Comparison of ENCODE assay signal across 21 mouse cellular contexts in genomic region chr3:57474421-57474820, GRCm38 (mm10). TPM values are rescaled to one million over a fixed set of nuclear protein-coding genes. Genes with fewer than 3 reads are reported as not detected.
A peak's percentile ranks its signal among the peaks of the same experiment; 100 is the strongest.
DNase-seq lines count a peak whose midpoint lies in the region; ATAC-seq and TF ChIP-seq lines count a peak whose summit lies in the region.
"Had no signal": no experiment of that assay in that cellular context is flagged by ENCODE, and none has a peak within 500 bp of the region (broad histone marks: within the 10 kb centered on the region; RNA-seq: fewer than 3 reads in every experiment).

No protein-coding gene starts in this region.

- no peak for TF ChIP-seq POLR2A in liver, adult 2 months (IDR thresholded peaks at IDR 0.05; ENCODE audit: extremely low read depth, insufficient read depth, low read length)

- DNase-seq in liver, adult 2 months (ENCODE audit: extremely low read depth, low read depth, low spot score), result peak; percentile 81
- DNase-seq in liver, result no peak
- DNase-seq in kidney, postnatal 36 days, result peak; percentile 75 to 87
- DNase-seq in neural tube, embryonic 10.5 days (ENCODE audit: extremely low spot score, low spot score), result no peak
- DNase-seq: adrenal gland, postnatal 10 days; cerebellum, adult 11-12 months; cerebellum, adult 9-10 months; cerebellum, postnatal 25 days; gastrocnemius, postnatal 25 days had no signal

- H3K9me3 ChIP-seq in intestine, embryonic 16.5 days (ENCODE audit: control insufficient read depth, low read length), result no peaks in the 10 kb centered on the region
- no peaks in the 10 kb centered on the region for H3K9me3 ChIP-seq in intestine, embryonic 15.5 days
- no peaks in the 10 kb centered on the region for H3K9me3 ChIP-seq in forebrain, embryonic 16.5 days (ENCODE audit: control insufficient read depth, low read length)
- H3K9me3 ChIP-seq: embryonic facial prominence, embryonic 12.5 days; forebrain, embryonic 15.5 days; heart, embryonic 12.5 days had no signal

- WGBS in intestine, embryonic 16.5 days, result 88% methylated on average over 8 of the region's 8 CpGs
- WGBS in intestine, embryonic 15.5 days, result 90% methylated on average over 8 of the region's 8 CpGs
- WGBS in liver, adult 2 months, result 82% methylated on average over 8 of the region's 8 CpGs
- 92% methylated on average over 8 of the region's 8 CpGs for WGBS in forebrain, embryonic 16.5 days

- H3K27me3 ChIP-seq in intestine, embryonic 16.5 days (replicated peaks; ENCODE audit: control insufficient read depth, insufficient read depth, low read length), result no peaks in the 10 kb centered on the region
- no peaks in the 10 kb centered on the region for H3K27me3 ChIP-seq in intestine, embryonic 15.5 days (replicated peaks)
- no peaks in the 10 kb centered on the region for H3K27me3 ChIP-seq in liver, adult 2 months (ENCODE audit: control insufficient read depth, insufficient read depth, low read length)
- H3K27me3 ChIP-seq in forebrain, embryonic 16.5 days (replicated peaks; ENCODE audit: control insufficient read depth, insufficient read depth, low read length), result no peaks in the 10 kb centered on the region
- H3K27me3 ChIP-seq: embryonic facial prominence, embryonic 12.5 days; forebrain, embryonic 15.5 days; heart, embryonic 12.5 days had no signal

- TF ChIP-seq CTCF in liver, adult 2 months (IDR thresholded peaks at IDR 0.05; ENCODE audit: low read depth, low read length), result no peak

- H3K36me3 ChIP-seq in intestine, embryonic 16.5 days (ENCODE audit: control insufficient read depth, insufficient read depth, low read length), result no peaks in the 10 kb centered on the region
- no peaks in the 10 kb centered on the region for H3K36me3 ChIP-seq in intestine, embryonic 15.5 days
- peaks cover 6% of the 10 kb centered on the region; the same call in 1 of the 2 replicates for H3K36me3 ChIP-seq in liver, adult 2 months (ENCODE audit: control insufficient read depth, insufficient read depth, low read length)
- no peaks in the 10 kb centered on the region for H3K36me3 ChIP-seq in forebrain, embryonic 16.5 days (ENCODE audit: control insufficient read depth, insufficient read depth)
- H3K36me3 ChIP-seq: forebrain, embryonic 15.5 days had no signal

- H3K4me1 ChIP-seq in intestine, embryonic 16.5 days (ENCODE audit: control insufficient read depth, insufficient read depth, low read length), result peaks cover 18% of the 10 kb centered on the region
- peaks cover 13% of the 10 kb centered on the region; the same call in 1 of the 2 replicates for H3K4me1 ChIP-seq in intestine, embryonic 15.5 days (replicated peaks)
- peaks cover 2% of the 10 kb centered on the region; the same call in 1 of the 2 replicates for H3K4me1 ChIP-seq in liver, adult 2 months (ENCODE audit: control insufficient read depth, insufficient read depth, low read length)
- peaks cover 25% of the 10 kb centered on the region for H3K4me1 ChIP-seq in forebrain, embryonic 16.5 days (replicated peaks; ENCODE audit: control insufficient read depth, insufficient read depth, low read length)

- no peak overlapping the region for H3K27ac ChIP-seq in intestine, embryonic 16.5 days (ENCODE audit: low read length)
- H3K27ac ChIP-seq in intestine, embryonic 15.5 days, result no peak overlapping the region
- H3K27ac ChIP-seq in liver, adult 2 months (replicated peaks; ENCODE audit: insufficient read depth, low read depth, low read length), result no peak overlapping the region
- no peak overlapping the region for H3K27ac ChIP-seq in forebrain, embryonic 16.5 days (ENCODE audit: low read length)
- H3K27ac ChIP-seq: embryonic facial prominence, embryonic 12.5 days; forebrain, embryonic 15.5 days had no signal

- 0 out of 2 replicates have a peak, but pooled peaks have one; percentile 25 for ATAC-seq in intestine, embryonic 16.5 days
- no peak for ATAC-seq in intestine, embryonic 15.5 days
- no peak for ATAC-seq in forebrain, embryonic 16.5 days
- ATAC-seq: forebrain, embryonic 15.5 days had no signal

- no peak overlapping the region for H3K9ac ChIP-seq in intestine, embryonic 16.5 days (ENCODE audit: low read depth, low read length)
- H3K9ac ChIP-seq in intestine, embryonic 15.5 days, result no peak overlapping the region
- no peak overlapping the region for H3K9ac ChIP-seq in liver, adult 2 months (ENCODE audit: low read depth, low read length)
- H3K9ac ChIP-seq in forebrain, embryonic 16.5 days (replicated peaks; ENCODE audit: low read depth, low read length), result no peak overlapping the region
- H3K9ac ChIP-seq: embryonic facial prominence, embryonic 12.5 days; forebrain, embryonic 15.5 days; heart, embryonic 12.5 days had no signal

- 0 out of 2 replicates have a peak, but pooled peaks cover 3% of the 10 kb centered on the region for H3K79me2 ChIP-seq in liver, adult 2 months (ENCODE audit: control insufficient read depth, insufficient read depth, low read length)

- no peak overlapping the region for H3K4me2 ChIP-seq in intestine, embryonic 16.5 days (ENCODE audit: low read depth, low read length)
- H3K4me2 ChIP-seq in intestine, embryonic 15.5 days (replicated peaks), result no peak overlapping the region
- no peak overlapping the region for H3K4me2 ChIP-seq in forebrain, embryonic 16.5 days (ENCODE audit: low read length)
- H3K4me2 ChIP-seq: embryonic facial prominence, embryonic 12.5 days; forebrain, embryonic 15.5 days; heart, embryonic 12.5 days had no signal

- no peak overlapping the region for H3K4me3 ChIP-seq in intestine, embryonic 16.5 days (ENCODE audit: low read length)
- no peak overlapping the region for H3K4me3 ChIP-seq in intestine, embryonic 15.5 days (replicated peaks)
- no peak overlapping the region for H3K4me3 ChIP-seq in liver, adult 2 months (ENCODE audit: insufficient read depth, low read depth, low read length)
- H3K4me3 ChIP-seq in forebrain, embryonic 16.5 days (replicated peaks; ENCODE audit: low read length), result no peak overlapping the region
- H3K4me3 ChIP-seq: embryonic facial prominence, embryonic 12.5 days; forebrain, embryonic 15.5 days; heart, embryonic 12.5 days had no signal

RNA-seq across cellular contexts. Expression of gene Tm4sf4, which starts 49.3 kb away (rescaled TPM):
- 43.9 and 44.7 TPM in 2 replicates for polyA plus RNA-seq in intestine, embryonic 16.5 days (2015; fragmentation: Nextera tagmentation; extraction: Ambion mirVana)
- polyA plus RNA-seq in intestine, embryonic 15.5 days (2015; fragmentation: Nextera tagmentation; extraction: Ambion mirVana), result 44.0 and 44.9 TPM in 2 replicates
- total RNA-seq in liver, adult 2 months (2014; rRNA removed), result 144 and 193 TPM in 2 replicates
- polyA plus RNA-seq in liver, adult 2 months (2012; rRNA removed), result 99.2 and 131 TPM in 2 replicates
- not detected in 2 replicates for polyA plus RNA-seq in forebrain, embryonic 16.5 days (2015; fragmentation: Nextera tagmentation; extraction: Ambion mirVana)
- total RNA-seq: gastrocnemius, postnatal 25 days; granulocyte monocyte progenitor cell, adult 5-6 weeks; heart, adult 8-10 months; MEL had no signal
- polyA plus RNA-seq: cortical plate, adult 2 months; embryonic facial prominence, embryonic 12.5 days; frontal cortex, adult 2 months; hindbrain, embryonic 11.5 days had no signal

Comparison
In these comparisons a context has a peak if more than half of its experiments do, and no peak if none do; other contexts are left out.
1. DNase-seq: peak in liver, adult 2 months (single experiment) and kidney, postnatal 36 days (2 of 2); none in liver (single experiment) and neural tube, embryonic 10.5 days (single experiment).
2. RNA of gene Tm4sf4, which starts 49.3 kb away (polyA plus RNA-seq): 99.2 to 131 TPM in liver, adult 2 months, 44.0 to 44.9 TPM in intestine, embryonic 15.5 days and 43.9 to 44.7 TPM in intestine, embryonic 16.5 days; not detected in forebrain, embryonic 16.5 days; every median in the first group is over 10 times any median in the second.